In the genomic region with DNA sequence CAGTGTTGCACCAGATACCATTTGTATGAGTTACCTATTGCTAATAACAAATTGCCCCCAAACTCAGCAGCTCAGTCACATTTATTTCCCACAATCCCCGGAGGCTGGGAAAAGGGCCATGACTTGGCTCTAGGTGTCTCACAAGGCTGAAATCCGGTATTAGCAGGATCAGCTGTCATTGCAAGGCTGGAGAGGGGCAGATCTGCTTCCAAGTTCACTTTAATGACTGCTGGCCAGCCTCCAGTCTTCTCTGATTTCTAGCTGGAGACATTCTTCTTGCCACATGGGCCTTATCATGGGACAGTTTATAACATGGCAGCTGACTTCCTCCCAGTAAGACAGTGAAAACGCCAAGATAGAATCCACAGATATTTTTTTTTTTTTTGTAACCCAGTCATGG, we compare ENCODE assay signal across 8 mouse cellular contexts.
DNase-seq lines count a peak whose midpoint lies in the region; ATAC-seq and TF ChIP-seq lines count a peak whose summit lies in the region.

No protein-coding gene starts in this region.

- no peaks in the 10 kb centered on the region for H3K4me1 ChIP-seq in heart, embryonic 12.5 days (replicated peaks)
- peaks cover 19% of the 10 kb centered on the region; the same call in 1 of the 2 replicates for H3K4me1 ChIP-seq in embryonic facial prominence, embryonic 15.5 days
- no peaks in the 10 kb centered on the region for H3K4me1 ChIP-seq in thymus, adult 2 months (replicated peaks; ENCODE audit: control insufficient read depth, insufficient read depth, low read length)

- TF ChIP-seq POLR2A in thymus, adult 2 months (IDR thresholded peaks at IDR 0.05; ENCODE audit: control insufficient read depth, extremely low read depth, insufficient read depth, low read length, poor library complexity): no peak

- no peak overlapping the region for H3K9ac ChIP-seq in heart, embryonic 12.5 days
- H3K9ac ChIP-seq in embryonic facial prominence, embryonic 15.5 days: no peak overlapping the region

- TF ChIP-seq CTCF in thymus, adult 2 months (IDR thresholded peaks at IDR 0.05; ENCODE audit: borderline replicate concordance, control insufficient read depth, extremely low read depth, insufficient read depth, low read length, poor library complexity): no peak

- no peaks in the 10 kb centered on the region for H3K9me3 ChIP-seq in heart, embryonic 12.5 days (replicated peaks)
- H3K9me3 ChIP-seq in embryonic facial prominence, embryonic 15.5 days (replicated peaks): no peaks in the 10 kb centered on the region

- DNase-seq in heart, adult 18-20 months: peak; percentile 44 to 55
- peak; percentile 46 for DNase-seq in kidney, adult 18-20 months
- DNase-seq in lung, postnatal 25 days (ENCODE audit: low spot score): peak; percentile 76
- DNase-seq in left cerebral cortex, adult 18-20 months (ENCODE audit: low spot score in 2 of 2): no peak
- DNase-seq in ovary, adult 18-20 months (ENCODE audit: low spot score): no peak
- no peak for DNase-seq in thymus, adult 2 months

- H3K4me3 ChIP-seq in heart, embryonic 12.5 days: no peak overlapping the region
- no peak overlapping the region for H3K4me3 ChIP-seq in embryonic facial prominence, embryonic 15.5 days (replicated peaks)
- H3K4me3 ChIP-seq in thymus, adult 2 months (ENCODE audit: control insufficient read depth, insufficient read depth, low read length): no peak overlapping the region

- no peak overlapping the region for H3K27ac ChIP-seq in heart, embryonic 12.5 days (ENCODE audit: poor library complexity, severe bottlenecking)
- H3K27ac ChIP-seq in embryonic facial prominence, embryonic 15.5 days (replicated peaks): peak overlapping the region; percentile 29; the same call in 1 of the 2 replicates
- H3K27ac ChIP-seq in thymus, adult 2 months (ENCODE audit: control insufficient read depth, insufficient read depth, low read length): no peak overlapping the region

- H3K36me3 ChIP-seq in heart, embryonic 12.5 days: no peaks in the 10 kb centered on the region
- no peaks in the 10 kb centered on the region for H3K36me3 ChIP-seq in embryonic facial prominence, embryonic 15.5 days
- H3K36me3 ChIP-seq in thymus, adult 2 months (ENCODE audit: control insufficient read depth, insufficient read depth, low read length): no peaks in the 10 kb centered on the region

- no peak overlapping the region for H3K4me2 ChIP-seq in heart, embryonic 12.5 days
- no peak overlapping the region for H3K4me2 ChIP-seq in embryonic facial prominence, embryonic 15.5 days (replicated peaks)

- no peak for ATAC-seq in heart, embryonic 12.5 days (ENCODE audit: insufficient number of reproducible peaks, low FRiP score)
- ATAC-seq in embryonic facial prominence, embryonic 15.5 days (ENCODE audit: insufficient number of reproducible peaks, low FRiP score, low TSS enrichment, low read depth): peak; percentile 39; the same call in 1 of the 2 replicates

- H3K27me3 ChIP-seq in heart, embryonic 12.5 days (replicated peaks): no peaks in the 10 kb centered on the region
- H3K27me3 ChIP-seq in embryonic facial prominence, embryonic 15.5 days: no peaks in the 10 kb centered on the region
- H3K27me3 ChIP-seq in thymus, adult 2 months (ENCODE audit: control insufficient read depth, insufficient read depth, low read length): no peaks in the 10 kb centered on the region

- 37% methylated on average over 3 of the region's 3 CpGs for WGBS in heart, embryonic 12.5 days
- WGBS in embryonic facial prominence, embryonic 15.5 days: 32% methylated on average over 3 of the region's 3 CpGs
- 64% methylated on average over 3 of the region's 3 CpGs for WGBS in thymus, adult 2 months

Comparison
In these comparisons a context has a peak if more than half of its experiments do, and no peak if none do; other contexts are left out.
1. DNase-seq: peak in heart, adult 18-20 months (2 of 2), kidney, adult 18-20 months (single experiment) and lung, postnatal 25 days (single experiment); none in left cerebral cortex, adult 18-20 months (0 of 2), ovary, adult 18-20 months (single experiment) and thymus, adult 2 months (single experiment).